Mouse (Mus musculus): Measurements from ENCODE around the gene Fam83d. TPM values are rescaled to one million over a fixed set of nuclear protein-coding genes. Genes with fewer than 3 reads are reported as not detected.

Gene Fam83d
- total RNA-seq, 2 experiments from 2014 or later, result 2.7 to 3.9 TPM

DNA sequence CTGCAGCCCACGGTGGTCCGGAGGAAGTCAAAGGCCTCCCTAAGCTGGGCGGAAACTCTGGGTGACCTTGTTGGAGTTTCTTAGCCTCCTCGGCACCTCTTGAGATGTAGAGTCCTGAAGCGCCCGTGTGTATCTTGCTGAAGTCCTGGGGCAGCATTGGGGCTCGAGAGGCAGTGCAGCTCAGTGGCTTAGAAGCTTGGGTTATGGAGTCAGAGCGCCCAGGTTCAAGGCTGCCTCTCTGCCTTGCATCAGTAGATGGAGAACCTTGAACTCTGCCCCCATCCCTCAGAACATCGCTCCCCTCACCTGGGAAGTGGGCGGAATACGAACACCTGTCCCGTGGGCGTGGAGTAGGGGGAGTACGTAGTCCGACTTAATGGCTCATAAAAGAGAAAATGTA, 27.1 kb downstream of the Fam83d start:
- intact Hi-C loops (cut with DNase I), result loop anchor here (2.0 kb wide), 1 partner anchor 26 kb away; the partner anchor contains the start of gene Fam83d
- DNase-seq, result no peak

DNA sequence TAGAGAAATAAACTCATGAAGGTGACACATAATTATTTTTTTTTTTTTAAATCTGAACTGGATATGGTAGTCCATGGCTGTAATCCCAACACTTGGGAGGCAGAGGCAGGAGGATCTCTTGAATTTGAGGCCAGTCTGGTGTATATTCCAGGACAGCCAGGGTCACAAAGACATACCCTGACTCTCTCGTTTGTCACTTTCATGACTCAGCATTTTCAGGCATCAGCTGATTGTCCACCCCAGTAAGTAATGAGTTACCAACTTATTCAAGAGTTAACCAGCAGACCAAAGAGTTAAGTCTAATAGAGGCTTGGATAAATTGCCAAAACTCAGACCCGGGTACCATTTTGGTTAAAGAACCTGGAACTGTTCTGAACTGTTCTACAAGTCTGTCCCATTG, 28.0 kb downstream of the Fam83d start:
- no peak for DNase-seq
- intact Hi-C loops (cut with DNase I), result loop anchor here (2.0 kb wide), 1 partner anchor 27 kb away; the partner anchor contains the start of gene Fam83d

DNA sequence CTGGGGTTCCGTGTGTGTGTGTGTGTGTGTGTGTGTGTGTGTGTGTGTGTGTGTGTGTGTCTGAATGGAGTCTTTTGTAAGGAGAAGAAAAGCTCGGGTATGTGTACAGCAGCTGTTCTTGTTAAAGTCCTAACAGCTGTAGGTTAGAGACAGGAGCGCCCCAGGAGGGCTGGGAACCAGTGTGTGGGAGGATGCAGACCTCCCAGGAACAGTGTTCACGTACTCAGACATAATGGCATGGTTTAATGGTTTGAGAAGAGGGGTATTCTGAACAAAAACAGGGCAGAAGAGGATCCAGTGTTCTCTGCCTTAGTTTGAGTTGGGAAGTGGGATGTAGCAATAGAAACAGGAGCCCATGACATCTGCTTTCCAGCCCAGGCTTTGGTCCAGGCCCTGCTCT, 31.4 kb downstream of the Fam83d start:
- DNase-seq, result no peak
- intact Hi-C loops (cut with DNase I), result no loop called here

DNA sequence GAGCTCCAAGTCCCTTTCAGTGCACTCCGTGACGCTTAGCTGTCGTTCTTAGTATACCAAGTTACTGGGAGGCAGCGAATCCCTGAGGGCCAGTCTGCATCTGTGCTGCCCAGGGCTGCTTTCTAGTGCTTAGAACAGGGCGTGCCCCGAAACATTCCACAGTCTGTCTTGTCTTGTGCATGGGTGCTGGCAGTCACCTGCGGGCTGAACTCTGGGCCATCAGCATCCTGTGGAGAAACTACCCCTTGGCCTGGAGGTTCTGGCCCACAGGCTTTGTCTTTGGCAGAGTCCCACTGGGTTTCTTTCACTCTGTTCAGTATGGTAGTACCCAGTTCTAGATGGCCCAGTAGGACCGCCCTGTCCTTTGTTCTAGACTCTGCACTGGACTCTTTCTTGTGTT, 32.9 kb downstream of the Fam83d start:
- no peak for DNase-seq
- intact Hi-C loops (cut with DNase I), result no loop called here

DNA sequence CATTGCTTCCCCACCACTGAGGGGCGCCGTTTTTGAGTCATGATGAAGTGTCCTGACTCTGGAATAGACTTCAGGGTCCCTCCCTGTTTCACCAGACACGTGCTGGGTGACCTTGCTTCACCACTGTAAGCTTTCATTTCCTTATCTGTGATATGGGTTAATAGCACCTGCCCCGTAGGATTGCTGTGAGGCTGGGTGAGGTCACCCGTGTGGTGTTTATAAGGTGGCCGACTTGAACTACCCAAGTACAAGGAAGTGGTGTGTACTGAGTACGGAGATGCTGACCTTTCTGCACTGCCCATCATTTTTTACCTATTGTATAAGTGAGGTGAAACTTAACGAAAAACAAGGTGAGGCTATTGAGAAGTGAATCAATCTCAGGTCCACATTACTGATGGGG, 35.7 kb downstream of the Fam83d start:
- intact Hi-C loops (cut with DNase I), result no loop called here

DNA sequence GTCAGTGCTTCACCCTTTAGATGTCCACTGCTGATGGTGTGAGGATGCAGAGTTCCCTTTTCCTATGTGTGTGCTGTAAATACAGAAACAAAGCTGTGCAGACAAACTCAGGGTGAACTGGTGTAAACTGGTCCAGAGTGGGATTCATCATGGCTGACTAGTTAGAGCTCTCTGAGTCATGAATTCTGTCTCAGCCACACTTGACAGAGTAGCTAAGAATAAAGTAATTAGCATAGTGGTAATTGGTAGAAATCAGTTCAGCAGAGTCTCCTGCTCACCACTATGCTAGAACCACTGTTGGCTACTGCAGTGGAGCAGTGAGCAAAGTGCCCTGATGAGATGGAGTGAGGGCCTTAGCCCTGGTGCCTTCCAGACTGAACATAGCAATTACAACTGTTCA, 47.8 kb downstream of the Fam83d start:
- intact Hi-C loops (cut with DNase I), result no loop called here
- DNase-seq, result no peak

More for the DNA sequence above, 35.7 kb downstream of the Fam83d start:
- DNase-seq, result no peak

DNA sequence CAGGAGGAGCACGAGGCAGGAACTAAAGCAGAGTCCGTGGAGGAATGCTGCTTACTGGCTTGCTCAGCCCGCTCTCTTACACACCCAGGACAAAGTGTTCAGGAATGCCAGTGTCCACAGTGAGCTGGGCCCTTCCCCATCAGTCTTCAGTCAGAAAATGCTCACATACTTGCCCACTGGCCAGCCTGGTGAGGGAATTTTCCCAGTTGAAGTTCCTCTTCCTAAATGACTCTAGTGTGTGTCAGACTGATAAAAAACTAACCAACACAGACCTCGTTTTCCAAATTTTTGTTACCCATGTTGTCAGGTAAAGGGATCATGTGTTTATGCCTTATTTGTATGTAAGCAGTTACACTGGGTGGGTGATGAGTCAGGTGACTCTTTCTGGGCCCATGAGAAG, 48.3 kb downstream of the Fam83d start:
- no peak for DNase-seq
- intact Hi-C loops (cut with DNase I), result no loop called here

DNA sequence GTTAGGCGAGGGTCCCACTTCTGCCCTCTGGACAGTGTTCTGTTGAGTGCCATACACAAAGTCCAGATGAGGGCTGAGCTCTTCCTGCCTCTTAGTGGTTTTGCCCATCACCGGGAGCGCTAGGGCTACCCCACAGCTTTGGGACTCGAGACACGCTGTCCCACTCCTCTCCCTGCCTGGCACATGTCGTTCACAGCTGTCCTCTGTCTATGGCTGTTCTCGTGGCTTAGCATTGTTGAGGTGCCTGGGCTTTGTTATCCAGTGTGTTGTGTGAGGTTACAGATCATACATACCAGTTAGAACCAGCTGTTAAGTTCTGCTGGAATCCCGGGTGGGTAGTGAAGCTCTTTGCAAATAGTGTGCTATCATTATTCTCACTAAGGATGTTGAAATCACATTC, 49.8 kb downstream of the Fam83d start:
- DNase-seq, result no peak
- intact Hi-C loops (cut with DNase I), result no loop called here

DNA sequence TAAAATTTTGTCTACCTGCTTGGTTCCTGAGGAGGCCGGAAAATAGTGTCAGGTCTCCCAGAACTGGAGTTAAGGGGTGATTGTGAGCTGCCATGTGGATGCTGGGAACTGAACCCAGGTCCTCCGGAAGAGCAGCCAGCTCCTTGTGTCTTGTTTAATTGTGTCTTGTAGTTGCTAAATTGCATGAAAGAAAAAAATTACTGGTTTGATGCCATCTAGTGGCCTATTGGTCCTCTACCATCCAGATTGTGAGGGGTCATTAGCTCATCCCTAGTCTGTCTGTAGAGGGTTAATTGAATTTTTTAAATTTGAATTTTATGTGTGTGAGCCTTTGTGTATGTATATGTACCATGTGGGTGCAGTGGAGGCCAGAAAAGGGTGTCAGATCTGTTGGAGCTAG, 60.2 kb downstream of the Fam83d start:
- intact Hi-C loops (cut with DNase I), result no loop called here
- no peak for DNase-seq

DNA sequence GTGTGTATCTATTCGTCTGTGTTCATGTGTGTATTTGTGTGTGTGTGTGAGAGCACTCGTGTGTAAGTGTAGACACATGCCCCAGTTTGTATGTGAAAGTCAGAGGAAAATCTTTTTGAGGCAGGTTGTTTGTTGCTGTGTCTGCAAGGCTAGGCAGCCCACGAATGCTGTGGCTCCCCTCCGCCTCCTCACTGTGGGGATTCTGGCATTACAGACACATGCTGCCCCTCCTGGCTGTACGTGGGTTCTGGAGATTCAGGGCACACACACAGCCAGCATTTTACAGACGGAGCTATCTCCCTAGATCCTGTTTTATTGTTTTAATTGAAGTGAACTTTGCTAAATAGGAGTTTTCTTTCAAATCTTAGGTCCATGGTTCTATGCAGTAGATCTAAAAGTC, 61.9 kb downstream of the Fam83d start:
- DNase-seq, result no peak
- intact Hi-C loops (cut with DNase I), result no loop called here

DNA sequence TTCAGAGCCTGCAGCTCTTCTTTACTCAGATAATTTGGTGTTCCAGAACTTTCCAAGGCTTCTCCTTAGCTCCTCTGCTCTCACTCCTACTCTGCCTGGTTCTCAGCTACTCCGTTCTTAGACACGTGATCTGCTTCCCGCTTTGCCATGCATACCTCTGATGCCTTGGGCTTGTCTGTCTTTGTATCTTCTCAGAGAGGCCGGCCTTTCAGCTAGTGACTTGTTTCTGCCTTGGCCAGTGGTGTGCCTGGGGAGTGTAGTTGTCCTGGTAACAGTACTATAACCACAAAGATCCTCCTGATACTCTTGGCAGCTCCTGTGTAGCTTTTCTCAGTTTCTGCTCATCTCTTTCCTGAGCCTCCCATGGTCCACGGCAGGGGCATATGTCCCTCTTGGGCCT, 65.3 kb downstream of the Fam83d start:
- intact Hi-C loops (cut with DNase I), result no loop called here

DNA sequence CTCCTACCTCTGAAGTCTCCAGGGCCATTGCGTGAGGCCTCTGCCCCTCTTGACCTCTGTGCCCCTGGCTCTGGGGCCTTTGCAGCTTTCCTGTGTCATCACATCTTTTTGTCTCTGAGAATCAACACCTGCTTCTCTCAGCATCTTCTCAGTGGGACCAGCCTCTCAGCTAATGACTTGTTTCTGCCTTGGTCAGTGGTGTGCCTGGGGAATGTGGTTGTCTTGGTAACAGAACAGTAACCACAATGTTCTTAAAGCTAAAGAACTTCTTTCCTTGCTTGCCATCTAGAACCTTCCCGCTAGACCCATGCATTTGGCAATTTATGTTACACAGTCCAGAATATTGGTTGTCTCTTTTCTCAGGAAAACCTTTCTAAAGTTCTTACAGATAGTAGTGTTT, 65.8 kb downstream of the Fam83d start:
- DNase-seq, result no peak
- intact Hi-C loops (cut with DNase I), result no loop called here

More for the DNA sequence above, 65.3 kb downstream of the Fam83d start:
- DNase-seq, result peak in 1 of 2 experiments; percentile 23

Small RNA genes within 50 kb of the gene (microRNA-seq; reads per million reads assigned to microRNA genes)
- 0 reads per million in 2 experiments for gene Gm26141

Other genes starting within 250 kb of the Fam83d start
- gene Slc32a1, start 157.3 kb upstream of the Fam83d start, total RNA-seq (2021), result not detected
- 1 to 10 TPM; 6.9 to 8.9 TPM for gene Actr5, start 143.2 kb upstream of the Fam83d start, total RNA-seq (2021)
- gene Ppp1r16b, start 102.7 kb upstream of the Fam83d start, total RNA-seq (2021), result 10 to 100 TPM; 17.0 to 20.2 TPM
- 10 to 100 TPM; 16.4 to 22.9 TPM for gene Dhx35, start 26.7 kb downstream of the Fam83d start, total RNA-seq (2021)